Comparison of ENCODE assay signal across 8 mouse cellular contexts in the genomic region with DNA sequence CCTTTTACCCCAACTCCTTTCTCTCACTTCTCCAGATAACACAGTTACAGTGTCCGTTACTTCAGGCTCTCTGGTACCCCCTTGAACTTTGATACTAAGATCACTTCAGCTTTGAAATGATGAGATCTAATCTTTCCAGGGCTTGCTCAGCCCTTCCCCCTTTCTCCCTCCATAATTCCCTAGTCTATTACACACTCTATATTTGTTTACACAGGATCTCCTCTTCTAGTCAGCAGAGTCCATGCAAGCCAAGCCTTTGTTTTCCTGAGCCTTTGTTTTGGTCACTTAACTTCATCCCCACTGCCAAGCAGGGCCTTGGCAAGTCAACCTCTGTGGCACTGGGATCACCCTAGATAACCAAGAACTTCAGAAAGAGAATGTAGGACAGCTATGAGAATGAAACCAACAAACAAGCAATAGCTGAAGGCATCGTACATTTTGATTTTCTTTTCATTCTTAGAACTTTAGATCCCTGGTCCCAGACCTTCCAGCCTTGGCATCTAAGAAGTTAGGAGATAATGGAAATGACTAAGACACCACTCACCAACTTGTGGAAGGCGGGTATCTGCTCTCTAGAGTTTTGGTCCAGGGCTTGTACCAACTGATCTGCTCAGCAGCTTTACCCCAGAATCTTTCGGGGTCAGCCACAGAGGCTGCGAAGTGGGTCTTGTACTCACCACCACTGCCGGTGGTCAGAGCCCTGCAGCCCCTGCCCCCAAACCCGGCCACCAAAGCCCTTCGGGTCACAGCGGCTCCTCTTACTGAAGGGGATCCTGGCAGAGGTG. TPM values are rescaled to one million over a fixed set of nuclear protein-coding genes. Genes with fewer than 3 reads are reported as not detected.
DNase-seq lines count a peak whose midpoint lies in the region; ATAC-seq and TF ChIP-seq lines count a peak whose summit lies in the region.

No protein-coding gene starts in this region.

- DNase-seq in lung, embryonic 14.5 days, result peak; percentile 22
- no peak for DNase-seq in lung, adult 18-20 months
- DNase-seq in limb, embryonic 10.5 days (ENCODE audit: low spot score), result no peak
- no peak for DNase-seq in urinary bladder, postnatal 14 days (ENCODE audit: low spot score)
- no peak for DNase-seq in left cerebral cortex, postnatal 4 days
- no peak for DNase-seq in ovary, postnatal 14 days (ENCODE audit: low spot score)

- H3K9me3 ChIP-seq in lung, embryonic 14.5 days (ENCODE audit: low read depth, low read length), result no peaks in the 10 kb centered on the region
- H3K9me3 ChIP-seq in forebrain, embryonic 13.5 days (replicated peaks), result no peaks in the 10 kb centered on the region
- no peaks in the 10 kb centered on the region for H3K9me3 ChIP-seq in limb, embryonic 10.5 days (replicated peaks)

- peak; percentile 59 for ATAC-seq in lung, embryonic 14.5 days (ENCODE audit: insufficient read depth)
- no peak; the same call in none of the 2 replicates for ATAC-seq in forebrain, embryonic 13.5 days

- TF ChIP-seq CTCF in lung, embryonic 14.5 days (IDR thresholded peaks at IDR 0.05; ENCODE audit: low read depth), result no peak
- no peak for TF ChIP-seq CTCF in olfactory bulb, adult 2 months (IDR thresholded peaks at IDR 0.05; ENCODE audit: insufficient read depth, low read depth, low read length)

- H3K36me3 ChIP-seq in lung, embryonic 14.5 days (ENCODE audit: insufficient read depth), result no peaks in the 10 kb centered on the region
- no peaks in the 10 kb centered on the region for H3K36me3 ChIP-seq in forebrain, embryonic 13.5 days (ENCODE audit: poor library complexity, severe bottlenecking)
- no peaks in the 10 kb centered on the region for H3K36me3 ChIP-seq in limb, embryonic 10.5 days

- peak overlapping the region; percentile 63; the same call in 1 of the 2 replicates for H3K27ac ChIP-seq in lung, embryonic 14.5 days (ENCODE audit: low read depth)
- no peak overlapping the region for H3K27ac ChIP-seq in forebrain, embryonic 13.5 days
- peak overlapping the region; percentile 83 for H3K27ac ChIP-seq in limb, embryonic 10.5 days
- no peak overlapping the region for H3K27ac ChIP-seq in olfactory bulb, adult 2 months (ENCODE audit: insufficient read depth, low read depth, low read length)

- intact Hi-C loops in left cerebral cortex, postnatal 4 days (cut with DNase I), result no loop called here

- H3K4me1 ChIP-seq in lung, embryonic 14.5 days (ENCODE audit: insufficient read depth), result no peaks in the 10 kb centered on the region
- peaks cover 17% of the 10 kb centered on the region for H3K4me1 ChIP-seq in forebrain, embryonic 13.5 days
- peaks cover 21% of the 10 kb centered on the region for H3K4me1 ChIP-seq in limb, embryonic 10.5 days
- H3K4me1 ChIP-seq in olfactory bulb, adult 2 months (ENCODE audit: control insufficient read depth, insufficient read depth, low read length), result no peaks in the 10 kb centered on the region

- H3K27me3 ChIP-seq in lung, embryonic 14.5 days (ENCODE audit: insufficient read depth, low read length), result no peaks in the 10 kb centered on the region
- H3K27me3 ChIP-seq in forebrain, embryonic 13.5 days, result no peaks in the 10 kb centered on the region
- H3K27me3 ChIP-seq in limb, embryonic 10.5 days (ENCODE audit: low read depth, poor library complexity, severe bottlenecking), result no peaks in the 10 kb centered on the region

- TF ChIP-seq POLR2A in olfactory bulb, adult 2 months (IDR thresholded peaks at IDR 0.05; ENCODE audit: insufficient read depth, low read depth, low read length), result no peak

- WGBS in lung, embryonic 14.5 days, result 8% methylated on average over 9 of the region's 9 CpGs
- 11% methylated on average over 9 of the region's 9 CpGs for WGBS in forebrain, embryonic 13.5 days
- WGBS in limb, embryonic 10.5 days, result 10% methylated on average over 9 of the region's 9 CpGs
- WGBS in olfactory bulb, adult 2 months, result 28% methylated on average over 9 of the region's 9 CpGs

- H3K9ac ChIP-seq in lung, embryonic 14.5 days, result peak overlapping the region; percentile 68
- H3K9ac ChIP-seq in forebrain, embryonic 13.5 days, result peak overlapping the region; percentile 54

- peak overlapping the region; percentile 55 for H3K4me3 ChIP-seq in lung, embryonic 14.5 days (ENCODE audit: low read depth, low read length)
- peak overlapping the region; percentile 40 for H3K4me3 ChIP-seq in forebrain, embryonic 13.5 days
- peak overlapping the region; percentile 61 for H3K4me3 ChIP-seq in limb, embryonic 10.5 days
- peak overlapping the region; percentile 42 for H3K4me3 ChIP-seq in olfactory bulb, adult 2 months (ENCODE audit: insufficient read depth, low read depth, low read length)

- peak overlapping the region; percentile 73 for H3K4me2 ChIP-seq in lung, embryonic 14.5 days
- H3K4me2 ChIP-seq in forebrain, embryonic 13.5 days, result peak overlapping the region; percentile 62

RNA-seq across cellular contexts. Expression of a gene that starts 0.5 kb away (rescaled TPM):
- 13.5 and 14.0 TPM in 2 replicates for polyA plus RNA-seq in lung, embryonic 14.5 days (2014; fragmentation: Nextera tagmentation; extraction: Ambion mirVana)
- 0.58 and 0.91 TPM in 2 replicates for polyA plus RNA-seq in forebrain, embryonic 13.5 days (2015; fragmentation: Nextera tagmentation; extraction: Ambion mirVana)
- polyA plus RNA-seq in limb, embryonic 10.5 days (2016; fragmentation: Nextera tagmentation; extraction: Ambion mirVana), result 1.5 and 2.4 TPM in 2 replicates
- polyA plus RNA-seq in olfactory bulb, adult 2 months (2012; ENCODE audit: insufficient read depth, insufficient read length, low replicate concordance, missing spikeins), result not detected in 2 replicates
- total RNA-seq in left cerebral cortex, postnatal 4 days (2021), result under 1 TPM; 0.68 to 0.74 TPM

Comparison
In these comparisons a context has a peak if more than half of its experiments do, and no peak if none do; other contexts are left out.
1. H3K27ac ChIP-seq: peak in lung, embryonic 14.5 days (single experiment) and limb, embryonic 10.5 days (single experiment); none in forebrain, embryonic 13.5 days (single experiment) and olfactory bulb, adult 2 months (single experiment).
2. Peak in every context shown above with its lines, with median percentiles within 50 percentile points of each other: H3K4me3 ChIP-seq.